Mouse (Mus musculus) liver, embryonic 16.5 days (tissue): ENCODE data around the gene Chid1. TPM values are rescaled to one million over a fixed set of nuclear protein-coding genes. Genes with fewer than 3 reads are reported as not detected.

Experiments used
- ATAC-seq: fragments of 200-750 bp; cut with Nextera tagmentation; 2 replicates; pipeline ENCODE4 v1.8.0; 2017; ENCODE audit warnings: low read depth, mild to moderate bottlenecking, moderate number of reproducible peaks, moderate library complexity
- H3K27ac ChIP-seq: fragments of 300-500 bp; sonication (generic); 2 replicates; pipeline ENCODE4 v1.5.1; 2014; ENCODE audit warnings: mild to moderate bottlenecking, low read length
- H3K27me3 ChIP-seq: fragments of 300-500 bp; sonication (generic); 2 replicates; pipeline ENCODE4 v1.6.1; 2014; ENCODE audit warnings: low read depth, low read length, mixed read lengths; ENCODE audit not compliant: control insufficient read depth, insufficient read depth
- H3K36me3 ChIP-seq: fragments of 300-500 bp; sonication (generic); 2 replicates; pipeline ENCODE4 v1.6.1; 2014; ENCODE audit warnings: mild to moderate bottlenecking; ENCODE audit not compliant: control insufficient read depth, insufficient read depth
- H3K4me1 ChIP-seq: fragments of 300-500 bp; sonication (generic); 2 replicates; pipeline ENCODE4 v1.6.1; 2014; ENCODE audit warnings: low read depth, low read length, mixed read lengths; ENCODE audit not compliant: control insufficient read depth
- H3K4me2 ChIP-seq: fragments of 300-500 bp; sonication (generic); 2 replicates; pipeline ENCODE4 v1.6.1; 2014; ENCODE audit warnings: low read depth, low read length, mixed read lengths
- H3K4me3 ChIP-seq: fragments of 300-500 bp; sonication (generic); 2 replicates; pipeline ENCODE4 v1.5.1; 2014; ENCODE audit warnings: low read depth, mild to moderate bottlenecking, low read length
- H3K9ac ChIP-seq: fragments of 300-500 bp; sonication (generic); 2 replicates; pipeline ENCODE4 v1.6.1; 2014; ENCODE audit warnings: low read depth, low read length
- H3K9me3 ChIP-seq: fragments of 300-500 bp; sonication (generic); replicated peaks from 2 replicates; pipeline ENCODE4 v1.6.1; 2016; ENCODE audit warnings: low read length; ENCODE audit not compliant: control insufficient read depth
- WGBS: fragments of 180-500 bp; shearing (Covaris S2); extraction: QIAGEN DNeasy Blood & Tissue Kit; methylation state at CpG from one replicate; pipeline ENCODE4 v1.1.7; 2014; ENCODE audit not compliant: insufficient replicate concordance; 5-methylcytosine and 5-hydroxymethylcytosine counted together
- polyA plus RNA-seq: library from polyadenylated mRNA; unstranded; fragments of >200 nt; fragmentation: Nextera tagmentation; extraction: Ambion mirVana; gene quantifications from 2 replicates; pipeline ENCODE4 v1.2.1, GENCODE M21; 2015

The Chid1 gene
- polyA plus RNA-seq, 1 experiment from 2014 or later, result 25.3 TPM

- no peaks in the 10 kb centered on the region for H3K36me3 ChIP-seq
- no peak for ATAC-seq
- H3K4me1 ChIP-seq, result peaks cover 13% of the 10 kb centered on the region
- no peaks in the 10 kb centered on the region for H3K9me3 ChIP-seq
- H3K4me3 ChIP-seq, result no peak overlapping the region
- no peak overlapping the region for H3K27ac ChIP-seq
- no peak overlapping the region for H3K9ac ChIP-seq
- no peaks in the 10 kb centered on the region for H3K27me3 ChIP-seq
- 90% methylated on average over 5 of the region's 5 CpGs for WGBS
- no peak overlapping the region for H3K4me2 ChIP-seq
These were observed 37.1 kb downstream of the Chid1 start for GRCm38 (mm10) chr7:141502556-141502905.

GRCm38 (mm10) chr7:141501820-141502555 is 37.7 kb downstream of the Chid1 start:
- no peak overlapping the region for H3K4me2 ChIP-seq
- H3K4me1 ChIP-seq, result peaks cover 9% of the 10 kb centered on the region
- no peaks in the 10 kb centered on the region for H3K36me3 ChIP-seq
- no peaks in the 10 kb centered on the region for H3K27me3 ChIP-seq
- no peak for ATAC-seq
- WGBS, result 70% methylated on average over 7 of the region's 7 CpGs
- H3K9ac ChIP-seq, result no peak overlapping the region
- H3K4me3 ChIP-seq, result no peak overlapping the region
- H3K27ac ChIP-seq, result no peak overlapping the region
- no peaks in the 10 kb centered on the region for H3K9me3 ChIP-seq

GRCm38 (mm10) chr7:141497600-141497999 is 42.1 kb downstream of the Chid1 start:
- WGBS, result 80% methylated on average over 3 of the region's 3 CpGs
- Histone ChIP-seq H3K36me3 (no peaks in the 10 kb centered on the region; the same call in 1 of the 2 replicates), H3K4me2 (no peak overlapping the region), H3K9me3 (no peaks in the 10 kb centered on the region), H3K9ac (no peak overlapping the region), H3K4me3 (no peak overlapping the region), H3K27ac (no peak overlapping the region), H3K4me1 (peaks cover 6% of the 10 kb centered on the region), H3K27me3 (no peaks in the 10 kb centered on the region)
- ATAC-seq, result no peak

- no peak overlapping the region for H3K4me2 ChIP-seq
- no peaks in the 10 kb centered on the region for H3K9me3 ChIP-seq
- no peak overlapping the region for H3K27ac ChIP-seq
- H3K4me1 ChIP-seq, result no peaks in the 10 kb centered on the region; the same call in 1 of the 2 replicates
- ATAC-seq, result no peak
- H3K36me3 ChIP-seq, result no peaks in the 10 kb centered on the region; the same call in 1 of the 2 replicates
- H3K9ac ChIP-seq, result no peak overlapping the region
- H3K4me3 ChIP-seq, result no peak overlapping the region
- WGBS, result 76% methylated on average over 4 of the region's 4 CpGs
- no peaks in the 10 kb centered on the region for H3K27me3 ChIP-seq
These were observed 43.7 kb downstream of the Chid1 start for GRCm38 (mm10) chr7:141495940-141496339.

GRCm38 (mm10) chr7:141495379-141495778 is 44.3 kb downstream of the Chid1 start:
- no peak for ATAC-seq
- 72% methylated on average over 2 of the region's 2 CpGs for WGBS
- Histone ChIP-seq H3K36me3 (peaks cover 2% of the 10 kb centered on the region; the same call in 1 of the 2 replicates), H3K9me3 (no peaks in the 10 kb centered on the region), H3K27ac (no peak overlapping the region), H3K27me3 (no peaks in the 10 kb centered on the region), H3K4me1 (no peaks in the 10 kb centered on the region; the same call in 1 of the 2 replicates), H3K4me3 (no peak overlapping the region), H3K4me2 (no peak overlapping the region), H3K9ac (no peak overlapping the region)

- Histone ChIP-seq H3K27ac (no peak overlapping the region), H3K27me3 (no peaks in the 10 kb centered on the region), H3K4me1 (no peaks in the 10 kb centered on the region; the same call in 1 of the 2 replicates), H3K4me3 (no peak overlapping the region), H3K9me3 (no peaks in the 10 kb centered on the region), H3K36me3 (peaks cover 2% of the 10 kb centered on the region; the same call in 1 of the 2 replicates), H3K9ac (no peak overlapping the region), H3K4me2 (no peak overlapping the region)
- 78% methylated on average over 1 of the region's 1 CpGs for WGBS
- no peak for ATAC-seq
These were observed 45.9 kb downstream of the Chid1 start for GRCm38 (mm10) chr7:141493729-141494128.

GRCm38 (mm10) chr7:141492738-141493137 is 46.9 kb downstream of the Chid1 start:
- peaks cover 2% of the 10 kb centered on the region; the same call in 1 of the 2 replicates for H3K36me3 ChIP-seq

GRCm38 (mm10) chr7:141491151-141491550 is 48.5 kb downstream of the Chid1 start:
- H3K27me3 ChIP-seq, result no peaks in the 10 kb centered on the region

More at GRCm38 (mm10) chr7:141492738-141493137, 46.9 kb downstream of the Chid1 start:
- ATAC-seq, result no peak
- Histone ChIP-seq H3K27ac (no peak overlapping the region), H3K4me3 (no peak overlapping the region), H3K4me1 (no peaks in the 10 kb centered on the region; the same call in 1 of the 2 replicates), H3K4me2 (no peak overlapping the region), H3K27me3 (no peaks in the 10 kb centered on the region), H3K9me3 (no peaks in the 10 kb centered on the region), H3K9ac (no peak overlapping the region)
- 78% methylated on average over 5 of the region's 5 CpGs for WGBS

GRCm38 (mm10) chr7:141487141-141487540 is 52.5 kb downstream of the Chid1 start:
- no peak overlapping the region for H3K4me3 ChIP-seq
- H3K9ac ChIP-seq, result no peak overlapping the region
- H3K36me3 ChIP-seq, result peaks cover 8% of the 10 kb centered on the region; the same call in 1 of the 2 replicates
- no peak overlapping the region for H3K27ac ChIP-seq
- no peak for ATAC-seq
- no peak overlapping the region for H3K4me2 ChIP-seq
- peaks cover 5% of the 10 kb centered on the region for H3K4me1 ChIP-seq
- H3K9me3 ChIP-seq, result no peaks in the 10 kb centered on the region
- WGBS, result 81% methylated on average over 7 of the region's 7 CpGs
- H3K27me3 ChIP-seq, result peaks cover 13% of the 10 kb centered on the region

More at GRCm38 (mm10) chr7:141491151-141491550, 48.5 kb downstream of the Chid1 start:
- WGBS, result 37% methylated on average over 2 of the region's 2 CpGs
- Histone ChIP-seq H3K4me2 (no peak overlapping the region), H3K4me3 (no peak overlapping the region), H3K9me3 (no peaks in the 10 kb centered on the region), H3K27ac (no peak overlapping the region), H3K9ac (no peak overlapping the region), H3K36me3 (peaks cover 6% of the 10 kb centered on the region), H3K4me1 (no peaks in the 10 kb centered on the region; the same call in 1 of the 2 replicates)
- peak; percentile 62 for ATAC-seq
